Mouse (Mus musculus) kidney, embryonic 16.5 days (tissue): ENCODE measurements around the gene Pld5. TPM values are rescaled to one million over a fixed set of nuclear protein-coding genes. Genes with fewer than 3 reads are reported as not detected.

Experiments used
- ATAC-seq: fragments of 200-750 bp; cut with Nextera tagmentation; 2 replicates; pipeline ENCODE4 v1.8.0; 2017; ENCODE audit warnings: moderate TSS enrichment; ENCODE audit not compliant: low FRiP score, low TSS enrichment
- H3K27ac ChIP-seq: fragments of 300-500 bp; sonication (generic); 2 replicates; pipeline ENCODE4 v1.5.1; 2014; ENCODE audit warnings: low read length
- H3K27me3 ChIP-seq: fragments of 300-500 bp; sonication (generic); 2 replicates; pipeline ENCODE4 v1.6.1; 2014; ENCODE audit warnings: low read length, control low read depth, mixed read lengths; ENCODE audit not compliant: insufficient read depth
- H3K36me3 ChIP-seq: fragments of 300-500 bp; sonication (generic); 2 replicates; pipeline ENCODE4 v1.6.1; 2014; ENCODE audit warnings: low read length, control low read depth, mixed read lengths; ENCODE audit not compliant: insufficient read depth
- H3K4me1 ChIP-seq: fragments of 300-500 bp; sonication (generic); 2 replicates; pipeline ENCODE4 v1.6.1; 2014; ENCODE audit warnings: low read length, control low read depth, mixed read lengths; ENCODE audit not compliant: insufficient read depth
- H3K4me2 ChIP-seq: fragments of 300-500 bp; sonication (generic); replicated peaks from 2 replicates; pipeline ENCODE4 v1.6.1; 2014; ENCODE audit warnings: low read depth, low read length
- H3K4me3 ChIP-seq: fragments of 300-500 bp; sonication (generic); 2 replicates; pipeline ENCODE4 v1.5.1; 2014; ENCODE audit warnings: mild to moderate bottlenecking, low read length
- H3K9ac ChIP-seq: fragments of 300-500 bp; sonication (generic); replicated peaks from 2 replicates; pipeline ENCODE4 v1.6.1; 2014; ENCODE audit warnings: low read length
- H3K9me3 ChIP-seq: fragments of 300-500 bp; sonication (generic); 2 replicates; pipeline ENCODE4 v1.6.1; 2016; ENCODE audit warnings: low read length, control low read depth
- WGBS: fragments of 180-500 bp; shearing (Covaris S2); extraction: QIAGEN DNeasy Blood & Tissue Kit; methylation state at CpG from one replicate; pipeline ENCODE4 v1.1.7; 2014; 5-methylcytosine and 5-hydroxymethylcytosine counted together
- polyA plus RNA-seq: library from polyadenylated mRNA; unstranded; fragments of >200 nt; fragmentation: Nextera tagmentation; extraction: Ambion mirVana; gene quantifications from 2 replicates; pipeline ENCODE4 v1.2.1, GENCODE M21; 2015

Pld5 gene
- polyA plus RNA-seq, 1 experiment from 2014 or later, result 1.9 TPM

DNA sequence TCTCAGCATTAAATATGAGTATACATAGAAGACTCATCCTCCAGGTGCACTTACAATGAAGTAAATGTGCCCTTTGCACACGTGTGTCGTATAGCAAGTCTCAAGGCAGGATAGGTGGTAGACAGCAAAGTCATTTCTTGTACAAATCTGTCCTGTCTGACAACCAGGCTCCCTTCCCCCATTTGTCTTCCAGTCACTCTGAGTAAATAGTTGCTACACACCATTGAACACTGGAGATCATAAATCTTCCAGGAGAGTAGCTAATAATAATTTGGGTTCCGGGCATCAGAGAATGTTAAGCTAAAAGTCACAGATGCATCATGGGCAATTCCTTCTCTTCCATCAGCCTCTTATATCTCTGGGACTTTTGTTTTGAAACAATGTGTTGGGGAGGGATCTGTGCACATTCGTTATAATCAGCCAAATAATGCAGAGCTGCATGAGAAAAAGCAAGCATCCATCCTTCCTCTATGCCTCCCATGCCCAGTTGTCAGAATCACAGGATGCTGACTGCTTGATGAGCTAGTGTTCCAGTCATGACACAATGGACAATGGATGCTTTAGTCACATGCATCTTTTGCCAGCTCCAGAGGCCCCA lies 328.3 kb downstream of the Pld5 start:
- H3K9me3 ChIP-seq, result no peaks in the 10 kb centered on the region
- whole genome bisulfite sequencing, result 26% methylated on average over 4 of the region's 4 CpGs
- H3K4me2 ChIP-seq, result no peak overlapping the region
- peak; percentile 49; the same call in 1 of the 2 replicates for ATAC-seq
- no peak overlapping the region for H3K9ac ChIP-seq
- H3K4me3 ChIP-seq, result no peak overlapping the region
- H3K4me1 ChIP-seq, result no peaks in the 10 kb centered on the region
- no peak overlapping the region for H3K27ac ChIP-seq
- H3K36me3 ChIP-seq, result no peaks in the 10 kb centered on the region
- H3K27me3 ChIP-seq, result no peaks in the 10 kb centered on the region

DNA sequence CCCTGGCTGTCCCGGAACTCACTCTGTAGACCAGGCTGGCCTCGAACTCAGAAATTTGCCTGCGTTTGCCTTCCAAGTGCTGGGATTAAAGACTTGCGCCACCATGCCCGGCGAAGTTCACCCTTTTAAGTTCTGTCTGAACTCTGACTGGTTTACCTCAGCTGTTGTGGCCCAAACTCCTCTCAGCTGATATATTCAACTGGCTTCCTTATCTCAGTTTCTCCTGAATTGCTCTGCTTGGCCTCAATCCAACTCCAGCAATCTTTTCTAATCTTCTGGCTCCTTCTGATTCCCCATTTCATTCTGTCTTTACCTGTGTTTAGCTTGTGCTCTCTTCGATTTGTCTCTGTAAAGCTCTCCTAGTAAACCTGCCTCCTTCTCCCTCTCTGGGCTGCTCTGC lies 331.9 kb downstream of the Pld5 start:
- Histone ChIP-seq H3K9me3 (no peaks in the 10 kb centered on the region), H3K27me3 (no peaks in the 10 kb centered on the region), H3K4me2 (no peak overlapping the region), H3K27ac (no peak overlapping the region), H3K4me1 (no peaks in the 10 kb centered on the region), H3K36me3 (no peaks in the 10 kb centered on the region), H3K9ac (no peak overlapping the region), H3K4me3 (no peak overlapping the region)
- 91% methylated on average over 7 of the region's 7 CpGs for WGBS
- ATAC-seq, result no peak

DNA sequence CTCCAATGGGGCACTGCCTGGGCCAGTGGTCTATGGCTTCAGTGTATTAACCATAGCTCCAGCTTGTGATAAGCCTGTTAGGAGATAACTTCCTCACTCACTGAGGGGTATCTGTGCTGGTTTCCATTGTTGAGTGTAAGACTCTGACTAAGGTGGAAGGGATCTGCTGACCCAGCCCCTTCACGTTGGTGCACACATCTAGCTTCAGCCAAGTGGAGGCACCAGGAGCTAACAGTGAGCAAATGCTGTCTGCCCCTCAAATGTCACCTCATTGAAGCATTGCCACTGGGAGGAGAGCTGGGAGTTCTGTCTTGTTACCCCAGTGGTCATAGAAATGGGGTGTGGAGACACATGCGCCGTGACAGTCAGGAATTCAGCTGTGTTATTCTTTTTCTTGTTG lies 336.4 kb downstream of the Pld5 start:
- H3K4me1 ChIP-seq, result no peaks in the 10 kb centered on the region
- WGBS, result 83% methylated on average over 3 of the region's 3 CpGs
- H3K9ac ChIP-seq, result no peak overlapping the region
- H3K4me2 ChIP-seq, result no peak overlapping the region
- H3K27ac ChIP-seq, result no peak overlapping the region
- H3K36me3 ChIP-seq, result no peaks in the 10 kb centered on the region
- H3K9me3 ChIP-seq, result no peaks in the 10 kb centered on the region
- H3K4me3 ChIP-seq, result no peak overlapping the region
- H3K27me3 ChIP-seq, result no peaks in the 10 kb centered on the region
- ATAC-seq, result no peak

GRCm38 (mm10) chr1:175936282-175936737 lies 338.8 kb downstream of the Pld5 start:
- H3K4me3 ChIP-seq, result peak overlapping the region; percentile 19; the same call in 1 of the 2 replicates
- no peaks in the 10 kb centered on the region for H3K27me3 ChIP-seq

DNA sequence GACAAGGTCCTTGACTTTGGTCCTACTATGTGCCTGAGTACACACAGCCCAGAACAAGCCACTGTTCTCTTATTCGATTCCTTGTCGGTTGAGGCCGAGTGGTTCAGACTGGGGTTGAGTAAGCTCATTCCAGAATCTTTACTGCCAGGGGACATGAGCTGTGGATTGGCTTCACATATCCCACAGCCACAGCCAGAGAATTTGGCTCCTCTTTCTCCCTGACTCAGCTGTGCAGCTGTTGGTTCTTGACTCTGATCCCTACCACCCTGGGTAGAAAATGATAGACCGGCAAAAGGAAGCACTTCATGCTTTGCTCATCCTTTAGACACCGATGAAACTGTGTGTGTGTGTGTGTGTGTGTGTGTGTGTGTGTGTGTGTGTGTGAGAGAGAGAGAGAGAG lies 343.7 kb downstream of the Pld5 start:
- no peaks in the 10 kb centered on the region for H3K4me1 ChIP-seq
- H3K4me3 ChIP-seq, result no peak overlapping the region
- no peak for ATAC-seq
- no peak overlapping the region for H3K27ac ChIP-seq
- 88% methylated on average over 5 of the region's 5 CpGs for WGBS
- no peak overlapping the region for H3K4me2 ChIP-seq
- no peaks in the 10 kb centered on the region for H3K27me3 ChIP-seq
- no peaks in the 10 kb centered on the region for H3K9me3 ChIP-seq
- no peaks in the 10 kb centered on the region for H3K36me3 ChIP-seq
- no peak overlapping the region for H3K9ac ChIP-seq

More at GRCm38 (mm10) chr1:175936282-175936737, 338.8 kb downstream of the Pld5 start:
- 12% methylated on average over 11 of the region's 11 CpGs for WGBS
- peak; percentile 91 for ATAC-seq
- no peaks in the 10 kb centered on the region for H3K9me3 ChIP-seq
- peak overlapping the region; percentile 48 for H3K4me2 ChIP-seq
- no peaks in the 10 kb centered on the region for H3K4me1 ChIP-seq
- H3K27ac ChIP-seq, result no peak overlapping the region
- 0 out of 2 replicates have a peak overlapping the region, but pooled peaks have one; percentile 44 for H3K9ac ChIP-seq
- H3K36me3 ChIP-seq, result no peaks in the 10 kb centered on the region

GRCm38 (mm10) chr1:175923848-175924787 lies 351.0 kb downstream of the Pld5 start:
- Histone ChIP-seq H3K9ac (no peak overlapping the region), H3K4me1 (no peaks in the 10 kb centered on the region), H3K27me3 (no peaks in the 10 kb centered on the region), H3K9me3 (no peaks in the 10 kb centered on the region), H3K4me2 (no peak overlapping the region), H3K4me3 (no peak overlapping the region), H3K27ac (no peak overlapping the region), H3K36me3 (no peaks in the 10 kb centered on the region)
- 53% methylated on average over 7 of the region's 7 CpGs for WGBS
- ATAC-seq, result no peak

- H3K9ac ChIP-seq, result no peak overlapping the region
- no peaks in the 10 kb centered on the region for H3K4me1 ChIP-seq
- H3K4me3 ChIP-seq, result no peak overlapping the region
- H3K4me2 ChIP-seq, result no peak overlapping the region
- no peak for ATAC-seq
- no peaks in the 10 kb centered on the region for H3K9me3 ChIP-seq
- no peak overlapping the region for H3K27ac ChIP-seq
- WGBS, result 91% methylated on average over 8 of the region's 8 CpGs
- no peaks in the 10 kb centered on the region for H3K36me3 ChIP-seq
- H3K27me3 ChIP-seq, result no peaks in the 10 kb centered on the region
These were observed 354.0 kb downstream of the Pld5 start for GRCm38 (mm10) chr1:175921091-175921490.

- ATAC-seq, result no peak
- no peak within 1 kb of the TSS for H3K27ac ChIP-seq
- H3K4me3 ChIP-seq, result no peak within 1 kb of the TSS
- no peaks in the 10 kb centered on the region for H3K4me1 ChIP-seq
- H3K36me3 ChIP-seq, result no peaks in the 10 kb centered on the region
- H3K9me3 ChIP-seq, result no peaks in the 10 kb centered on the region
- 89% methylated on average over 9 of the region's 9 CpGs for WGBS
- no peak within 1 kb of the TSS for H3K4me2 ChIP-seq
- no peak within 1 kb of the TSS for H3K9ac ChIP-seq
- H3K27me3 ChIP-seq, result no peaks in the 10 kb centered on the region
These were observed 355.1 kb downstream of the Pld5 start, which contains the start of gene Gm38100 for GRCm38 (mm10) chr1:175920029-175920428. Gm38100 (plus strand) TSS chr1:175920329.

DNA sequence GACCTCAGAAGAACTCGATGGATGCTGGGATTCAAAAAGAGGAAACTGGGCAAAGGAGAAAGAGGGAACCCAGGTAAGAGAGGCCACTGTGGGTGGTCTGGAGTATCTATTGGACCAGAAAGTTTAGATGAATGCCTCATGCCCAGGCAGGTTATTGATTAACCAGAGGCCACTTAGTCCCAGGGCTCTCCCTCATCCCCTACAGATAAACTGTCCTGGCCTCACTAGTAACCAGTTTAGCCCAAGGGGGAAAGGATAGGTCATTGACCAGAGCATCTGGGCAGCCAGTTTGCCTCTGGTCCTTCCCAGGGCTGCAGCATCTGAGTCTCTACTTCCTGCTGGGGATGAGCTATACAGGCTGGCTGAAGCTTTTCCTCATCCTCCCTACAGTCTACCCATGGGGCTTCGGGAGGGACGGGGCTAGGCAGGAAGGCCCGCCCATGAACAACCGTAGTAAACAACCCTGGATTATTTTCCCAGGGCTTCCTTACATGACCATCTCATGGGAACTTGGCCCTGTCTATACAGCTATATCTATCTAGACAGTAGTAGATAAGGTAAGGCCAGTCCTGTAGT lies 361.3 kb downstream of the Pld5 start:
- Histone ChIP-seq H3K4me1 (0 out of 2 replicates have a peak, but pooled peaks cover 2% of the 10 kb centered on the region), H3K27me3 (no peaks in the 10 kb centered on the region), H3K27ac (no peak overlapping the region), H3K9ac (no peak overlapping the region), H3K4me2 (no peak overlapping the region), H3K9me3 (no peaks in the 10 kb centered on the region), H3K4me3 (no peak overlapping the region), H3K36me3 (peaks cover 9% of the 10 kb centered on the region)
- ATAC-seq, result peak; percentile 82; the same call in 1 of the 2 replicates
- 72% methylated on average over 5 of the region's 5 CpGs for WGBS
